Mouse (Mus musculus) small intestine, adult 2 months (tissue): ENCODE measurements around the gene Pdilt.

ENCODE experiments used
- CTCF ChIP-seq: fragments of 200-500 bp; IDR thresholded peaks from 2 replicates; pipeline ENCODE4 v1.5.1; 2012; ENCODE audit warnings: low read depth, mild to moderate bottlenecking, control low read depth, inconsistent platforms, low read length, moderate library complexity, mixed read lengths; ENCODE audit not compliant: insufficient replicate concordance, insufficient read length; ENCODE audit errors: extremely low read depth
- POLR2A ChIP-seq: fragments of 200-500 bp; IDR thresholded peaks from 2 replicates; pipeline ENCODE4 v1.6.1; 2012; ENCODE audit warnings: low read depth, mild to moderate bottlenecking, control low read depth, inconsistent platforms, low read length, moderate library complexity

GRCm38 (mm10) chr7:119522385-119522784 lies 904 bp downstream of the Pdilt start:
- no peak for TF ChIP-seq CTCF
- no peak for TF ChIP-seq POLR2A
